Mouse (Mus musculus) liver, embryonic 16.5 days (tissue): Measurements from ENCODE around the gene Ccl5. TPM values are rescaled to one million over a fixed set of nuclear protein-coding genes. Genes with fewer than 3 reads are reported as not detected.

Experiments
- ATAC-seq: fragments of 200-750 bp; cut with Nextera tagmentation; 2 replicates; pipeline ENCODE4 v1.8.0; 2017; ENCODE audit warnings: low read depth, mild to moderate bottlenecking, moderate number of reproducible peaks, moderate library complexity
- H3K27ac ChIP-seq: fragments of 300-500 bp; sonication (generic); 2 replicates; pipeline ENCODE4 v1.5.1; 2014; ENCODE audit warnings: mild to moderate bottlenecking, low read length
- H3K27me3 ChIP-seq: fragments of 300-500 bp; sonication (generic); 2 replicates; pipeline ENCODE4 v1.6.1; 2014; ENCODE audit warnings: low read depth, low read length, mixed read lengths; ENCODE audit not compliant: control insufficient read depth, insufficient read depth
- H3K36me3 ChIP-seq: fragments of 300-500 bp; sonication (generic); 2 replicates; pipeline ENCODE4 v1.6.1; 2014; ENCODE audit warnings: mild to moderate bottlenecking; ENCODE audit not compliant: control insufficient read depth, insufficient read depth
- H3K4me1 ChIP-seq: fragments of 300-500 bp; sonication (generic); 2 replicates; pipeline ENCODE4 v1.6.1; 2014; ENCODE audit warnings: low read depth, low read length, mixed read lengths; ENCODE audit not compliant: control insufficient read depth
- H3K4me2 ChIP-seq: fragments of 300-500 bp; sonication (generic); 2 replicates; pipeline ENCODE4 v1.6.1; 2014; ENCODE audit warnings: low read depth, low read length, mixed read lengths
- H3K4me3 ChIP-seq: fragments of 300-500 bp; sonication (generic); 2 replicates; pipeline ENCODE4 v1.5.1; 2014; ENCODE audit warnings: low read depth, mild to moderate bottlenecking, low read length
- H3K9ac ChIP-seq: fragments of 300-500 bp; sonication (generic); 2 replicates; pipeline ENCODE4 v1.6.1; 2014; ENCODE audit warnings: low read depth, low read length
- H3K9me3 ChIP-seq: fragments of 300-500 bp; sonication (generic); replicated peaks from 2 replicates; pipeline ENCODE4 v1.6.1; 2016; ENCODE audit warnings: low read length; ENCODE audit not compliant: control insufficient read depth
- WGBS: fragments of 180-500 bp; shearing (Covaris S2); extraction: QIAGEN DNeasy Blood & Tissue Kit; methylation state at CpG from one replicate; pipeline ENCODE4 v1.1.7; 2014; ENCODE audit not compliant: insufficient replicate concordance; 5-methylcytosine and 5-hydroxymethylcytosine counted together
- polyA plus RNA-seq: library from polyadenylated mRNA; unstranded; fragments of >200 nt; fragmentation: Nextera tagmentation; extraction: Ambion mirVana; gene quantifications from 2 replicates; pipeline ENCODE4 v1.2.1, GENCODE M21; 2015

Gene Ccl5
- polyA plus RNA-seq, 1 experiment from 2014 or later, result 1.7 TPM

GRCm38 (mm10) chr11:83533192-83533591 is 2.9 kb upstream of the Ccl5 start:
- WGBS, result 63% methylated on average over 1 of the region's 1 CpGs

GRCm38 (mm10) chr11:83529024-83529423 is 1.3 kb downstream of the Ccl5 start:
- Histone ChIP-seq H3K27me3 (no peaks in the 10 kb centered on the region), H3K4me3 (no peak overlapping the region), H3K4me2 (no peak overlapping the region), H3K27ac (no peak overlapping the region), H3K4me1 (no peaks in the 10 kb centered on the region), H3K9ac (no peak overlapping the region), H3K36me3 (no peaks in the 10 kb centered on the region), H3K9me3 (no peaks in the 10 kb centered on the region)
- WGBS, result 64% methylated on average over 12 of the region's 12 CpGs
- ATAC-seq, result no peak

More at GRCm38 (mm10) chr11:83533192-83533591, 2.9 kb upstream of the Ccl5 start:
- Histone ChIP-seq H3K36me3 (no peaks in the 10 kb centered on the region), H3K4me2 (no peak overlapping the region), H3K4me1 (no peaks in the 10 kb centered on the region), H3K9ac (no peak overlapping the region), H3K4me3 (no peak overlapping the region), H3K27me3 (no peaks in the 10 kb centered on the region), H3K27ac (no peak overlapping the region), H3K9me3 (no peaks in the 10 kb centered on the region)
- ATAC-seq, result no peak

GRCm38 (mm10) chr11:83522075-83522474 is 8.2 kb downstream of the Ccl5 start, which contains the start of gene Heatr9:
Gene Heatr9, minus strand, starts transcription at chr11:83522175.
- ATAC-seq, result no peak
- Histone ChIP-seq H3K4me3 (no peak within 1 kb of the TSS), H3K27ac (no peak within 1 kb of the TSS), H3K4me2 (no peak within 1 kb of the TSS), H3K9ac (no peak within 1 kb of the TSS), H3K9me3 (no peaks in the 10 kb centered on the region), H3K4me1 (no peaks in the 10 kb centered on the region), H3K36me3 (no peaks in the 10 kb centered on the region), H3K27me3 (no peaks in the 10 kb centered on the region)
- WGBS, result 62% methylated on average over 3 of the region's 3 CpGs

- Histone ChIP-seq H3K9ac (no peak overlapping the region), H3K36me3 (no peaks in the 10 kb centered on the region)
- no peak for ATAC-seq
Measured at GRCm38 (mm10) chr11:83518371-83518770, 11.9 kb downstream of the Ccl5 start.

DNA sequence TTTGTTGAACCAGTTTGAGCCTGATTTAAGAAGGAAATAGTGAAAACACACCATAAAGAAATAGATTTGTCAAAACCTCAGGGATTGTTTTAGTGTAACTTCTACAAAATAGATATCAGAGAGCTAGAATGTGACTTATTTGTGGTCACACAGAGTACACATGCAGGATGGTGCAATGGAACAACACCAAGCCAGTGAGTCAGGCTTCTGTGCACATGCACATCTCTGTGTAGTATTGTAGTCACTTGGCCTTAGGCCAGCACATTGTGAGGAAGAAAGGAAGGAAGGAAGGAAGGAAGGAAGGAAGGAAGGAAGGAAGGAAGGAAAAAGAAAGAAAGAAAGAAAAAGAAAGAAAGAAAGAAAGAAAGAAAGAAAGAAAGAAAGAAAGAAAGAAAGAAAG is 13.2 kb downstream of the Ccl5 start:
- Histone ChIP-seq H3K9me3 (no peaks in the 10 kb centered on the region), H3K4me2 (no peak overlapping the region), H3K9ac (no peak overlapping the region), H3K27me3 (no peaks in the 10 kb centered on the region), H3K27ac (no peak overlapping the region), H3K4me3 (no peak overlapping the region), H3K36me3 (no peaks in the 10 kb centered on the region), H3K4me1 (no peaks in the 10 kb centered on the region)
- no peak for ATAC-seq

More at GRCm38 (mm10) chr11:83518371-83518770, 11.9 kb downstream of the Ccl5 start:
- Histone ChIP-seq H3K4me3 (no peak overlapping the region), H3K27me3 (no peaks in the 10 kb centered on the region), H3K4me2 (no peak overlapping the region), H3K27ac (no peak overlapping the region), H3K9me3 (no peaks in the 10 kb centered on the region), H3K4me1 (no peaks in the 10 kb centered on the region)
- WGBS, result 51% methylated on average over 6 of the region's 6 CpGs

GRCm38 (mm10) chr11:83509521-83509920 is 20.8 kb downstream of the Ccl5 start:
- Histone ChIP-seq H3K36me3 (peaks cover 17% of the 10 kb centered on the region), H3K4me2 (no peak overlapping the region), H3K27me3 (no peaks in the 10 kb centered on the region), H3K27ac (no peak overlapping the region), H3K4me1 (no peaks in the 10 kb centered on the region), H3K9ac (no peak overlapping the region), H3K4me3 (no peak overlapping the region), H3K9me3 (no peaks in the 10 kb centered on the region)
- ATAC-seq, result no peak

GRCm38 (mm10) chr11:83504308-83504707 is 26.0 kb downstream of the Ccl5 start:
- Histone ChIP-seq H3K9me3 (no peaks in the 10 kb centered on the region), H3K27me3 (no peaks in the 10 kb centered on the region), H3K36me3 (peaks cover 43% of the 10 kb centered on the region), H3K4me2 (no peak overlapping the region), H3K9ac (no peak overlapping the region), H3K4me1 (no peaks in the 10 kb centered on the region), H3K27ac (no peak overlapping the region), H3K4me3 (no peak overlapping the region)
- ATAC-seq, result no peak
- WGBS, result 89% methylated on average over 5 of the region's 5 CpGs

DNA sequence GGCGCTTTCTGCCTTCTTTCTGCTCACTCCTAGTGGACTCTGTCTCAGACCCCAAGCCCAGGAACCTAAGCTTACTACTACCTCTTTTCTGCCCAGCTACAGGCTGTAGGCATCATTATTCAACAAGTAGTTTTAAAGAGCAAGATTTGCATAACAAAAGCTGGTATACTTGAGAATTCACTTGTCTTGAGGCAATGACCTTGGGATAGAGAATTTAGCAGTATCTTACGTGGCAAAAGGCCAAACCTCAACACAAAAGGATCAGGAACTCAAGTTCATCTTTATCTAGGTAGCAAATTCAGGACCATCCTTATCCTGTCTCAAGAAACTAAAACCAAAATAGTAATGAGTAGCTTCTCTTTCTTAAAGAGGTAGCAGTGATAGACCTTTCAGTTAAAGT is 34.7 kb downstream of the Ccl5 start:
- Histone ChIP-seq H3K27ac (no peak overlapping the region), H3K9ac (no peak overlapping the region), H3K9me3 (no peaks in the 10 kb centered on the region), H3K4me2 (no peak overlapping the region), H3K36me3 (peaks cover 10% of the 10 kb centered on the region), H3K4me1 (no peaks in the 10 kb centered on the region), H3K4me3 (no peak overlapping the region), H3K27me3 (no peaks in the 10 kb centered on the region)
- 87% methylated on average over 2 of the region's 2 CpGs for WGBS
- no peak for ATAC-seq

GRCm38 (mm10) chr11:83491488-83491887 is 38.8 kb downstream of the Ccl5 start:
- H3K4me1 ChIP-seq, result no peaks in the 10 kb centered on the region
- H3K27ac ChIP-seq, result no peak overlapping the region
- H3K4me2 ChIP-seq, result no peak overlapping the region
- 64% methylated on average over 4 of the region's 4 CpGs for WGBS
- no peak overlapping the region for H3K4me3 ChIP-seq
- H3K9me3 ChIP-seq, result no peaks in the 10 kb centered on the region
- H3K9ac ChIP-seq, result no peak overlapping the region
- H3K27me3 ChIP-seq, result no peaks in the 10 kb centered on the region
- no peak for ATAC-seq
- peaks cover 5% of the 10 kb centered on the region; the same call in 1 of the 2 replicates for H3K36me3 ChIP-seq
